25 mouse cellular contexts compared by ENCODE assay signal in genomic region chr3:93050182-93050581, GRCm38 (mm10). TPM values are rescaled to one million over a fixed set of nuclear protein-coding genes. Genes with fewer than 3 reads are reported as not detected.
DNase-seq lines count a peak whose midpoint lies in the region; ATAC-seq lines count a peak whose summit lies in the region.
"Had no signal": no experiment of that assay in that cellular context is flagged by ENCODE, and none has a peak within 500 bp of the region (broad histone marks: within the 10 kb centered on the region; RNA-seq: fewer than 3 reads in every experiment).

No protein-coding gene starts in this region.

- ATAC-seq in midbrain, embryonic 16.5 days: no peak
- ATAC-seq: activated CD4-positive, CD25-positive, alpha-beta regulatory T cell, adult 4 months; forebrain, embryonic 13.5 days; forebrain, embryonic 16.5 days; Patski had no signal

- no peak overlapping the region for H3K27ac ChIP-seq in midbrain, embryonic 16.5 days (ENCODE audit: low read length)
- no peak overlapping the region for H3K27ac ChIP-seq in heart, embryonic 10.5 days
- H3K27ac ChIP-seq: embryonic facial prominence, embryonic 10.5 days; embryonic facial prominence, embryonic 12.5 days; forebrain, embryonic 13.5 days had no signal

- no peaks in the 10 kb centered on the region for H3K27me3 ChIP-seq in midbrain, embryonic 16.5 days (ENCODE audit: control insufficient read depth, insufficient read depth, low read depth, low read length)
- H3K27me3 ChIP-seq in heart, embryonic 10.5 days (ENCODE audit: insufficient read depth, poor library complexity, severe bottlenecking): no peaks in the 10 kb centered on the region
- H3K27me3 ChIP-seq: embryonic facial prominence, embryonic 12.5 days; forebrain, embryonic 13.5 days had no signal

- H3K36me3 ChIP-seq in midbrain, embryonic 16.5 days (ENCODE audit: control insufficient read depth, insufficient read depth, low read length): no peaks in the 10 kb centered on the region
- H3K36me3 ChIP-seq in heart, embryonic 10.5 days: no peaks in the 10 kb centered on the region
- H3K36me3 ChIP-seq: embryonic facial prominence, embryonic 10.5 days; embryonic facial prominence, embryonic 12.5 days; G1E had no signal

- H3K4me1 ChIP-seq in midbrain, embryonic 16.5 days (ENCODE audit: control insufficient read depth, insufficient read depth, low read length): no peaks in the 10 kb centered on the region
- H3K4me1 ChIP-seq in heart, embryonic 10.5 days: no peaks in the 10 kb centered on the region
- H3K4me1 ChIP-seq: embryonic facial prominence, embryonic 10.5 days; embryonic facial prominence, embryonic 12.5 days; forebrain, embryonic 13.5 days had no signal

- DNase-seq in ES-CJ7 (ENCODE audit: low read depth, low spot score) (peak; percentile 58), R1 (ENCODE audit: low read depth, low spot score) (peak; percentile 64)
- DNase-seq in kidney, postnatal 25 days: no peak
- no peak for DNase-seq in heart, embryonic 10.5 days (ENCODE audit: low spot score)
- DNase-seq: adrenal gland, adult 8-10 months; adrenal gland, postnatal 14 days; adrenal gland, postnatal 36 days; cerebellum, adult 11-12 months; cerebellum, adult 2 months; cerebellum, adult 9-10 months; cerebellum, postnatal 10 days; cerebellum, postnatal 25 days had no signal

- no peak overlapping the region for H3K9ac ChIP-seq in midbrain, embryonic 16.5 days (ENCODE audit: low read depth, low read length)
- H3K9ac ChIP-seq: embryonic facial prominence, embryonic 12.5 days; forebrain, embryonic 13.5 days had no signal

- H3K9me3 ChIP-seq in midbrain, embryonic 16.5 days (replicated peaks; ENCODE audit: control insufficient read depth, low read length, poor library complexity, severe bottlenecking): no peaks in the 10 kb centered on the region
- no peaks in the 10 kb centered on the region for H3K9me3 ChIP-seq in heart, embryonic 10.5 days
- H3K9me3 ChIP-seq: embryonic facial prominence, embryonic 10.5 days; embryonic facial prominence, embryonic 12.5 days; forebrain, embryonic 13.5 days had no signal

- H3K4me3 ChIP-seq in midbrain, embryonic 16.5 days (ENCODE audit: low read depth, low read length): no peak overlapping the region
- H3K4me3 ChIP-seq in heart, embryonic 10.5 days: no peak overlapping the region
- H3K4me3 ChIP-seq: embryonic facial prominence, embryonic 10.5 days; embryonic facial prominence, embryonic 12.5 days; forebrain, embryonic 13.5 days had no signal

- no peak overlapping the region for H3K4me2 ChIP-seq in midbrain, embryonic 16.5 days (ENCODE audit: low read length)
- H3K4me2 ChIP-seq: embryonic facial prominence, embryonic 12.5 days; forebrain, embryonic 13.5 days had no signal

- 89% methylated on average over 1 of the region's 1 CpGs for WGBS in midbrain, embryonic 16.5 days
- 79% methylated on average over 1 of the region's 1 CpGs for WGBS in heart, embryonic 10.5 days

RNA-seq across cellular contexts. Expression of gene Gm4858, which starts 18.4 kb away (rescaled TPM):
- not detected in 2 replicates for polyA plus RNA-seq in midbrain, embryonic 16.5 days (2015; fragmentation: Nextera tagmentation; extraction: Ambion mirVana)
- polyA plus RNA-seq in heart, embryonic 10.5 days (2016; fragmentation: Nextera tagmentation; extraction: Ambion mirVana): not detected in 2 replicates
- polyA plus RNA-seq: activated CD4-positive, CD25-positive, alpha-beta regulatory T cell, adult 4 months; cerebellum, adult 2 months; cortical plate, adult 2 months; embryonic facial prominence, embryonic 10.5 days; embryonic facial prominence, embryonic 12.5 days; embryonic facial prominence, embryonic 14.5 days; forebrain, embryonic 11.5 days; forebrain, embryonic 13.5 days; forebrain, embryonic 16.5 days; frontal cortex, adult 2 months; G1E; Patski had no signal

RNA-seq across cellular contexts. Expression of gene Lce1m, which starts 31.3 kb away (rescaled TPM):
- polyA plus RNA-seq in midbrain, embryonic 16.5 days (2015; fragmentation: Nextera tagmentation; extraction: Ambion mirVana): not detected in 2 replicates
- not detected in 2 replicates for polyA plus RNA-seq in heart, embryonic 10.5 days (2016; fragmentation: Nextera tagmentation; extraction: Ambion mirVana)
- polyA plus RNA-seq: activated CD4-positive, CD25-positive, alpha-beta regulatory T cell, adult 4 months; C2C12; cerebellum, adult 2 months; cortical plate, adult 2 months; embryonic facial prominence, embryonic 10.5 days; embryonic facial prominence, embryonic 12.5 days; embryonic facial prominence, embryonic 14.5 days; forebrain, embryonic 11.5 days; forebrain, embryonic 13.5 days; forebrain, embryonic 16.5 days; frontal cortex, adult 2 months; G1E; Patski had no signal

RNA-seq across cellular contexts. Expression of gene Crct1, which starts 34.7 kb away (rescaled TPM):
- 1.4 and 1.5 TPM in 2 replicates for polyA plus RNA-seq in midbrain, embryonic 16.5 days (2015; fragmentation: Nextera tagmentation; extraction: Ambion mirVana)
- polyA plus RNA-seq in heart, embryonic 10.5 days (2016; fragmentation: Nextera tagmentation; extraction: Ambion mirVana): not detected in 2 replicates
- polyA plus RNA-seq: activated CD4-positive, CD25-positive, alpha-beta regulatory T cell, adult 4 months; C2C12; cerebellum, adult 2 months; embryonic facial prominence, embryonic 10.5 days; embryonic facial prominence, embryonic 12.5 days; forebrain, embryonic 11.5 days; forebrain, embryonic 13.5 days; forebrain, embryonic 16.5 days; frontal cortex, adult 2 months; G1E had no signal

RNA-seq across cellular contexts. Expression of gene Lce3f, which starts 58.2 kb away (rescaled TPM):
- polyA plus RNA-seq in midbrain, embryonic 16.5 days (2015; fragmentation: Nextera tagmentation; extraction: Ambion mirVana): not detected in 2 replicates
- polyA plus RNA-seq in heart, embryonic 10.5 days (2016; fragmentation: Nextera tagmentation; extraction: Ambion mirVana): not detected in 2 replicates
- polyA plus RNA-seq: activated CD4-positive, CD25-positive, alpha-beta regulatory T cell, adult 4 months; C2C12; cerebellum, adult 2 months; cortical plate, adult 2 months; embryonic facial prominence, embryonic 10.5 days; embryonic facial prominence, embryonic 12.5 days; forebrain, embryonic 11.5 days; forebrain, embryonic 13.5 days; forebrain, embryonic 16.5 days; frontal cortex, adult 2 months; G1E; Patski had no signal

Comparison
In these comparisons a context has a peak if more than half of its experiments do, and no peak if none do; other contexts are left out.
1. DNase-seq: peak in ES-CJ7 (single experiment) and R1 (single experiment); none in kidney, postnatal 25 days (0 of 2) and heart, embryonic 10.5 days (single experiment).